Mouse (Mus musculus) bone marrow, adult 2 months (tissue): ENCODE data around the gene Rel.

Experiments used
- CTCF ChIP-seq: fragments of 200-500 bp; IDR thresholded peaks from 2 replicates; pipeline ENCODE4 v1.5.1; 2011; ENCODE audit warnings: low read length, control low read depth; ENCODE audit not compliant: control insufficient read depth, insufficient read depth
- POLR2A ChIP-seq: fragments of 200-500 bp; IDR thresholded peaks from 2 replicates; pipeline ENCODE4 v1.6.1; 2011; ENCODE audit warnings: low read depth, mild to moderate bottlenecking, control low read depth, low read length, borderline replicate concordance; ENCODE audit not compliant: control insufficient read depth

- TF ChIP-seq CTCF (no peak), POLR2A (no peak)
Measured at GRCm38 (mm10) chr11:23805716-23806115, 34.9 kb upstream of the Rel start.
